Mouse (Mus musculus) left cerebral cortex, adult 2 months (tissue): ENCODE measurements around the gene Vmn1r76. TPM values are rescaled to one million over a fixed set of nuclear protein-coding genes. Genes with fewer than 3 reads are reported as not detected.

Experiments used
- DNase-seq, 2 experiments: peaks; one replicate each; pipeline ENCODE4 v3.0.0; 2021 to 2022; ENCODE audit warnings: low spot score in 2 of 2, mixed read lengths in 1 of 2; ENCODE audit errors: extremely low spot score in 1 of 2
- H3K27ac ChIP-seq: fragments of 200-600 bp; 2 replicates; pipeline ENCODE4 v1.8.1; 2022
- H3K4me3 ChIP-seq: fragments of 200-600 bp; 2 replicates; pipeline ENCODE4 v1.8.1; 2022
- CTCF ChIP-seq: fragments of 200-600 bp; IDR thresholded peaks from 2 replicates; pipeline ENCODE4 v1.8.1; 2022; ENCODE audit warnings: antibody characterized with exemption, mild to moderate bottlenecking, moderate library complexity
- intact Hi-C: fragments of 180-260 bp; cut with DNase I; formaldehyde crosslinking; loops from one replicate; pipeline ENCODE4 v1.15.1; 2025
- long read RNA-seq, 2 experiments: library from polyadenylated mRNA; stranded (forward); transcript quantifications; one replicate each; pipeline ENCODE4 v2.0.0; 2021; ENCODE audit warnings: borderline mapping rate in 2 of 2
- total RNA-seq, 2 experiments: library from RNA; stranded (reverse); gene quantifications; 2 replicates each; pipeline ENCODE4 v1.2.3; 2021

Vmn1r76 gene
- not detected for total RNA-seq
- long read RNA-seq, experiment 1, result 0 reads
- long read RNA-seq, experiment 2, result 0 reads

GRCm38 (mm10) chr7:11938113-11938512 lies at the start of gene Vmn1r76:
TSS of gene Vmn1r76 (minus strand) at chr7:11938213.
- intact Hi-C loops, result no loop called here
- DNase-seq, result no peak
- Histone ChIP-seq H3K4me3 (no peak within 1 kb of the TSS), H3K27ac (no peak within 1 kb of the TSS)
- TF ChIP-seq CTCF, result no peak

GRCm38 (mm10) chr7:11972611-11973010 lies 34.6 kb upstream of the Vmn1r76 start:
- no peak overlapping the region for H3K4me3 ChIP-seq
- TF ChIP-seq CTCF, result no peak
- DNase-seq, result no peak
- intact Hi-C loops, result no loop called here
- H3K27ac ChIP-seq, result no peak overlapping the region

GRCm38 (mm10) chr7:11947991-11948390 lies 10.0 kb upstream of the Vmn1r76 start:
- DNase-seq, result no peak
- Histone ChIP-seq H3K4me3 (no peak overlapping the region), H3K27ac (no peak overlapping the region)
- TF ChIP-seq CTCF, result no peak
- intact Hi-C loops, result no loop called here

GRCm38 (mm10) chr7:11874330-11874729 lies 63.7 kb downstream of the Vmn1r76 start, which contains the start of gene Vmn1r75:
TSS of gene Vmn1r75 (plus strand) at chr7:11874630.
- DNase-seq, result no peak
- H3K27ac ChIP-seq, result no peak within 1 kb of the TSS
- TF ChIP-seq CTCF, result no peak
- no peak within 1 kb of the TSS for H3K4me3 ChIP-seq
- intact Hi-C loops, result no loop called here

Other genes starting within 250 kb of the Vmn1r76 start
- gene Vmn1r73, start 207.9 kb downstream of the Vmn1r76 start, total RNA-seq, result not detected
- gene Vmn1r74, start 104.2 kb downstream of the Vmn1r76 start, total RNA-seq, result not detected
- gene Vmn1r75, start 63.6 kb downstream of the Vmn1r76 start, total RNA-seq, result not detected
- gene Vmn1r77, start 98.5 kb upstream of the Vmn1r76 start, total RNA-seq, result not detected
- not detected for gene Vmn1r78, start 212.0 kb upstream of the Vmn1r76 start, total RNA-seq
- not detected for gene Vmn1r79, start 233.1 kb upstream of the Vmn1r76 start, total RNA-seq